Mouse (Mus musculus) c-Kit-positive CD71-negative TER-119-negative erythroid progenitor cells, embryonic 14.5 days (primary cell): ENCODE results near the gene Fgr.
"Not testable (repeated sequence)": the region's sequence is repeated elsewhere in the genome, so short reads cannot be mapped to it uniquely, and the experiment has no call there.

Experiments
- DNase-seq: peaks from one replicate; pipeline ENCODE4 v3.0.0-alpha.2; 2013; ENCODE audit warnings: low read depth

Gene Fgr

DNA sequence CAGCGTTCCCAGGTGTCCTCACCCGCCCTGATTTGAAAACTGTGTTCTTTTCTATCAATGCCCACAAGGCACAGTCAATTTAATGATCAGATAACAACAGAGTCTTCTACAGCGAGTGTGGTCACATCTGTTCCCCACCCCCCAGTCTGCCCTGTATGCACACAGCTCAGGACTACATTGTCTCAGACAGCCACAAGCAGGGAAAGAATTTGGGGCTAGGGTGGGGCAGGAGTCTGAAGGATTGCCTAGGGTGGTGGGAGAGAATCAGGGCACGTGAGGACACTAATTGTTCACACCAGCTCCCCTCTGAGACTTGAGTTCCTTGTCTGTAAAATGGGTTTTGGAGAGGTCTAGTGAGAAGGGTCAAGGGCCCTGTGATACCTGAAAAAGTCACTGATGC, 19.7 kb downstream of the Fgr start:
- no peak for DNase-seq

DNA sequence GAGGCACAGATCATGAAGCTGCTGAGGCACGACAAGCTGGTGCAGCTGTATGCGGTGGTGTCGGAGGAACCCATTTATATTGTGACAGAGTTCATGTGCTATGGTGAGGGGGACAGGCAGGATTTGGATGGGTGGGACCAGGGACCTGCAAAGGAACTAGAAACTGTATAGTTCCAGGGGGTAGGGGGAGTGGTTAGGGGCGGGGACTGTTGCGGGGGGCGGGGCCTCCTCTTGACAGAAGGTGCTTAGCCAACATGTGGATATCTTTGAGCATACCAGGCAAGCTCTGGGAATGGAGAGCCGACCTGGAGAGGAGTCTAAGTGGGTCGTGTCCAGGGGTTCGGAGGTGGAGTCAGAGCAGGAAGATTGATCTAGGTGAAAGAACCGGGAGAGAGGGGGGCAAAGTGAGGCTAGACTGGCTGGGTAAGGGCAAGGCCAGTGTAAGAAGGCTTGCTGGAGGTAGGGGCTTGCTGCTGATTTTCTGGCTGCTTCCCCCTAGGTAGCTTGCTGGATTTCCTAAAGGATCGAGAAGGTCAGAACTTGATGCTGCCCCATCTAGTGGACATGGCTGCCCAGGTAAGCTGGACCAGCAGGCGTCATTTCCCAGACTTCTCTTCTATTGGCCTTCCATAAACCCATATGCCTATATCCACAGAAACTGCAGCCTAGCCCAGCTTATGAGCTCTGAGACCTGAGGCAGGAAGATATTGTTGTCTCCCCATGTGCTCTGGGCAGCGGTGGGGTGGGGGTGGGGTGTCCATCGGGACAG, 23.8 kb downstream of the Fgr start:
- no peak for DNase-seq

DNA sequence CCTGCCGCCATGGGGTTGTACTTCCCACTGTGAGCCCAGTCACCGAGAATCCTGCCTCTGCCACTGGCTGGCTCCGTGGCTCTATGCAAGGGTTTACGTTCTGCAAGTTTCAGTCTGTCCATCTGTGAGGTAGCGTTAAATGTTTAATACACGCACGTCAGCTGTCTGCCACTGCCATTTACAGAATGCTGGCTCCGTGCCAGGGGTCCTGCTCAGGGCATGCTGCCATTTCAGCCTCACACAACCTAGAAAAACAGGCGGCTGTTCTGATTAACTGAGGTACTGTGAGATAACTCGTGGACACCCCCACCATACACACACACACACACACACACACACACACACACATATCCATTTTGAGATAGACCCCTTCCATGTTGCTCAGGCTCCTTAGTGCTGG, 29.0 kb downstream of the Fgr start:
- DNase-seq = no peak

DNA sequence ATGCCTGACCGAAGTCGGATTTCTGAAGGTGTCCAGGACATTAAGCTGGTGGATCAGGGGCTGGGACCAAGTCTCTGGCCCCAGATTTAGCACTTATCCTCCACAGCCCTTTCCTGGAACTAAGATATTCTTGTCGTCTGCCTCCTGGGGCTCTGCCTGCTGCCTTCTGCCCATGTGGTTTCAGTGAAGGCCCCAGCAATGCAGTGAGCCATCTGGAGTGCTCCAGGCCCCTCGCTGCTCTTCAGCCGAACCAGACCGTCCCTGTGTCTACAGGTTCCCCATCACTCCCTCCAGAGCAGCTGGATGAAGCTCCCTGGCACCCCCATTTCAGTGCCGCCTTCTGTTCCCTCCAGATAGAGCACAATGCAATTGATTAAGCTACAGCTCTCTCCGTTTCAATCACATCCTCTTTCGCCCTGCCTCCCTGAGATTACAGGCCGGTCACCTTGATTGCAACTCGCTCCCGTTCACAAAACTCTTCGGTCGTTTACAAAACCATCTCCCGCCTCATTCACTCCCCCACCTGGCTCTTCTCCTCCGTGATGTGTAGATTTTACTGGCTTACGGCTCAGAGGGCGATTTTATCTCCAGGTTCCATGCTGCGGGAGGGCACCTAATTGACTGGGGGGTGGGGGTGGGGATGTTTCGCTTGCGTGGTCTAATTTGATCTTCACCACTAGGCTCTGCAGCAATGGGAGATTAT, 29.6 kb downstream of the Fgr start:
- no peak for DNase-seq

DNA sequence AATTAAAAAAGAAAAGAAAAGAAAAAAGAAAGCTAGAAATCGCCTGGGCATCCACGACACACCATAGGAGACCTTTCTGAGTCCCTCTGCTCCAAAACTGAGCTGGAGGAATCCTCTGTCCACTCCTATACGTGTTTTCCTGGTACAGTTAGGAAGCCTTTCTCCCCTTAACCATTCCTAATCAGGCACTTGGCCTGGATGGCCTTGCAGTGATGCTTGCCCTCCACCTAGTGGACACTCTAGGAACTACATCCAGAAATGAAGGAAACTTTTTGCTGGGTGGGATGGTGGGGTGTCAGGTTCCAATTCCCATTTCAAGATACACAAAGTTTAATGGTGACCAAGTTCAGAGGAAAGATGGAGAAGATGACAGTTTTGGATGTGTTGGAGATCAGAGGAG, 31.3 kb downstream of the Fgr start:
- DNase-seq = peak; percentile 72

DNA sequence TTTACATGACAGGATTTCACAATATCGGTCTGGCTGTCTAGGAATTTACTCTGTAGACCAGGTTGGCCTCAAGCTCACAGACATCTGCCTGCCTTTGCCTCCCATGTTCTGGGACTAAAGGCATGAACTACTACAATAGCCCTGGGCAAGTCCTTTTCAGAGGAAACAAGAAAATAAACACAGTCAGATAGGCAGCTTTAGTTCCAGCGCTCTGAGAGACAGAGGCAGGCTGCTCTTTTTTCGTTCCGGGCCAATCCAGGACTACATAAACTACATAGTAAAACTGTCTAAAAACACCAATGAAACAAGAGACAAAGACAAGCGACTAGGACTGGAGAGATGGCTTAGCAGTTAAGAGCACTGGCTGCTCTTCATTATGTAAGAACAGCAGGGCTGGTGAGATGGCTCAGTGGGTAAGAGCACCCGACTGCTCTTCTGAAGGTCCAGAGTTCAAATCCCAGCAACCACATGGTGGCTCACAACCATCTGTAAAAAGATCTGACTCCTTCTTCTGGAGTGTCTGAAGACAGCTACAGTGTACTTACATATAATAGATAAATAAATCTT, 32.1 kb downstream of the Fgr start:
- not testable (repeated sequence) for DNase-seq

DNA sequence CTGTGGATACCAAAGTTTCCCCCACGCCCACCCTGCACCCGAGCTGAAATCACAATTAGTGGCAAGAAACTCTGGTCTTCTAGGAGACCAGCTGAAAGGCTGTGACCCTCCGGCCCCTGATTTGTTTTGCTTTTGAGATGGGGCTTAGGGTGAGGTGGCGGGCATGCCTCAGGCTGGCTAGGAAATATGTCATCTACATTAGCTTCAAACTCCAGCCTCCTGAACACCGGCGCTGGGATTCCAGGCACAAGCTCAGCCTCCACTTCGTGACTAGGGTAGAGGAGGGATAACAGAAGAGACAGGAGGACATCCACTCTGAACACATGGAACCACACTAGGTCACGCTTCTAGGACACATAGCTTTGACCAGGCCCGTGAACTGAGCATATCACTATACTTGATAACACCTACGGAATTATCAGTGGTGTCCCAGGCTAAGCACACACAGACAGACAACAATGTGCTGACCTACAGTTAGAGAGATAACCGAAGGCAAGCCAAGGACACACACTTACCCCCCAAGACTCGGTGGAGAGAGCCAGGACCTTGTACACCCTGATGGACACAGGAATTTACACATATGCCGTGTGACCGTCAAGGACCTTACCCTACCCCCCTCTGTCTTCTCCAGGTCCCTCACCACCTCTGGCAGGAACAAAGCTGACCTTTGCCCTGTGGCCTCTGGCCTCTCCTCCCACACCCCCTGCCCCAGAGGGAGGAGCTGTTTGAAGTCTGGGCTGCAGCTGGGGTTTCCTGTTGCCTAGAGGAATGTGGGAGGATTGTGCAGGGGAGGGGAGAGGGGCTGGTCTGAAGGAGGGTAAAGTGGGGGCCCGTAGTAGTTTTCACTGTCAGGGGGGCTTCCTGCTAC, 33.9 kb downstream of the Fgr start:
- no peak for DNase-seq

DNA sequence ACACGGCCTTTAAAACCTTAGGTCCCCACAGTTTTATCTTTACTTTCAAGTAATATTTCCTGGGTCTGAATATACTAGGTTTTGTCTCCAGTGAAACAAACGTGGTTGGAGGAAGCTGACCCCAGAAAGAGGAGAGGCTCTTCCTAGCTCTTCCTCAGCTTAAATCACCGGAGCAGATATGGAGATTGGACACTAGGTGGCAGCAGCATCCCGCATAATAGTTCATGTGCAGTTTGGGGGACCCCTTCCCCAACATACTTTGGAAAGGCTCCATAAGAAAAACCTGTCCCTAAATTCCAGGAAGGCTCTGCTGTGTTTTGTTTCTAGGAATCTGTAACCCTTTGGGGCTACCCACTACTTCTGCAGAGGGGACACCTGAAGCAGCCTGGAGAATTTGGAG, 35.2 kb downstream of the Fgr start:
- no peak for DNase-seq

DNA sequence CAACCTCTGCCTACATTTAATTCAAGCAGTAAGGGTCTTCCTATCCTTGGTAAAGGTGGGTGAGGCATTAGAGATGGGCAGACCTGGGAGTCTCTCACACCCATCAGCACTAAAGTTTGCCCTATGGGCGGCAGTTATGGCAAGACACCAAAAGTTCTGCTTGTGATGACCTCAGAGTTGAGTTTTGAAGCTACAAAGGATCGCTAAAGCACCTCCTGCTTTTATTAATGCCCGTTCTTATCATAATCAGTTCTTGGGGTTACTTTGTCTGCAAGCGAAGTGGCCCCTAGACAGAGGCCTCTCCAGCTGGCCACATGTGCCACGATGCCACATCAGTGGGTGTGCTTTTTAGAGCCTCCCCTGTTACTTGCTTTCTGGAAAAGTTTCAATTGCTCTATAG, 35.8 kb downstream of the Fgr start:
- DNase-seq = no peak

DNA sequence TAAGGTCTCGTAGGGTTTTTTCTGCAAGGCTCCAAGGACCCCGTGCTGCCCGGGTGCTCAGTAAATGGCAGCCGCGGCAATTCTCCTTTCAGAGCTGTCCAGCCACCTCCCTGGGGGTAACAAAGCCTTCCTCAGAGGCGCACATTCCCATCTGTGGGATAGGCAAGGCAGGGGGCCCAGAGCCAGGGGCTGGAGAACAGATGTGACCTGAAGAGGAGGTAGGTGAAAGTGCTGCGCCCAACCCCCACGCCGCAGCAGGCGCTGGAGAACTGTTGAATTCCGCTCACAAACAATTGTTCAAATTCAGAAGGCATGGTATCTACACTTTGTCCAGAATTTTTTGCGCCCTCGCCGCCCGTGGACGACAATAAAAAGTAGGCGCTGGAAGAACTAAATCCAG, 36.7 kb downstream of the Fgr start:
- no peak for DNase-seq

DNA sequence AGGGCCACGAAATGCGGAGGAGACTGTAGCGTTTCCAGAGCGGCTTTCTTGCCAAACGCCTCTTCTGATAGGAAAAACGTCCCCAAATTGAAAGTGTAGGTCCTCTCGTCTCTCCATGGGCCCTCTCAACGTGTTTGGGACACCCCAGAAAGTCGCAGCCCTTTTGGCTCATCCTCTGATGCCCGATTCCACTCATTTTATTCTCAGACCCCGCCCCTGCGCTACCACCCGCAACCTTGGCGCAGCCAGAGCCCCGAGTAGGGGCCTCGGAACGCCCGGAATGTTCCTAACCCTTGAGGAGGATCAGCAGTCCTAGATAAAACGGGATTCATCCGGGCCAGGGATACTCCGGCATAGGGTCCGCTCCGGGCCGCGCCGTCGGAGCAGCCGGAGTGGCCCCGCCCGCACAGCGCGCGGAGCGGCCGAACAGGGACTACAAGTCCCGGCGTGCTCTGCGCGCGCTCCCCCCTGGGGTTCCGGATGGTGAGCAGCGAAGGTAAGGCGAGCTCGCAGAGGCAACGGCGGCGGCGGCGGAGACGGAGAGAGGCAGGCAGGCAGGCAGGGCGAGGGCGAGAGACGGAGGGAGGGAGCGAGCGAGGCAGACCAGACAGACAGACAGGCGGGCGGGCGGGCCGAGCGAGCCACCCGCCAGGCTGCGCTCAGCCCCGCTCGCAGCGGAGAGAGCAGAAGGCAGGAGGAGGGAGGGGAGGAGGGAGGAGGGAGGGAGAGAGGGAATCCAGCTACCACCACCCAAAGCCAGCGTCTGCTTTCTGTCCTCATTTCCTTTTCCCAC, 37.3 kb downstream of the Fgr start, which contains the start of gene Ahdc1:
TSS of gene Ahdc1 (plus strand) at position 233 of the 793 bp plus-strand sequence.
- DNase-seq = peak; percentile 79

DNA sequence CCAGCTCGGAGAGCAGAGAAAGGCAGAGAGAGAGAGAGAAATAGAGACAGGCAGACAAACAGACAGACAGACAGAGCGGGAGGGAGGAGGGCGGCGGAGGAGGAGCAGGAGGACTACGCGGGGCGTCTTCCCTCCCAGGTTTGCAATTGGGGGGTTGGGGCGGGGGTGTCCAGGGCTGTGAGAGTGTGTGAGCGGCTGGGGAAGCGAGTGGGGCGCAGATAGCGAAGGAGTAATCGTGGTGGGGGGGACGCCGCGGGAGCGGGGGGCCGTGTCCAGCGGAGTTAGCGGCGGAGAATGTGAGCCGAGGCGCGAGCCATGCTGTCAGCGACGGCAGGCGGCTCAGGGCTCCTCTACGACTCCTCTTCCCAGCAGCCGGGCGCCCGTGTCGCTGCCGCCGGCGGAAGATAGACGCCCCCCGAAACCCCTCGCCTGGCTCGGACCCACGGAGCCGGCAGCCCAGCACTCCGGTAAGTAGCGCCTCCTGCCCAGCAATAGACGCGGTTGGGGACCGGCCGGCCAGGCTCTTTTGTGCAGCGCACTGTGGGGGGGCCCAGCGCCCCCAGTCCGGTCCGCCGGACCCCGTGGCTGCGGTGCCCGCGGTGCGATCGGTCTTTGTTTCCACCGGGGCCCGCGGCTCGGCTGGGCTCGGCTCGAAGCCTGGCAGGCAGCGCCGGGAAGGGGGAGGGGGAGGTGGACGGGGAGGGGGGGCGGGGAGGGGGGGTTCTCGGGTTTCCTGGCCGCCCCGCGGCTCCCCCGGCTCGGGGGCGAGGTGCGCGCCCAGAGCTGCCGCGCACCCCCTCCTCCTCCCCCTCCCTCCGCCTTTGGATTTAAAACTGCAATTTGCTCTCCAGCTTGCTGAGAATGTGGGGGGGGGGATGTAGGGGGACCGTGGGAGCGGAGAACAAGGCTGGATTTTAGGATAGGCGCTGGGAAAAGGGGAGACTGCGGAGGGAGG, 38.2 kb downstream of the Fgr start:
- no peak for DNase-seq

DNA sequence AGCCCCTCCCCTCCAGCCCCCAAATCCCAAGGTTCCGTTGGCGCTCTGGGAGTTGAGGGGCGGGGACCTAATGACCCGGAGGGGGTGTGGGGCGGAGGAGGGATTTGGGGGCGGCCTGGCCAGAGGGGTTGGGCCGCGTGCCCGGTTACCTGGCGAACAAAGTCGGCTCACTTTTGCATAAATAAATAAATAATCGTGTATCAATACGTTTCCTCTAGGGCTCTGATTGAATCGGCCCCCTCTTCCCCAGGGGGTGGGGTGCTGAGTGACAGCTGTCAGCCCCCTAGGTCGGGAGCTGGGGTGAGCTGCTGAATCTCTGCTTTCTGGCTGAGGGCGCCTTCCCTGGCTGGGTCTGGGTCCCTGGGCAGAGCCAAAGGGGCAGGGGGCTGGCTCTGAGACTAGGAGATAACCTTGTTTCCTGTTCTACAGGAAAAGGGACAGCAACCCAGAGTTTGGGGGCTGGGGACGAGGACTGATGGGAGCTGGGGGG, 38.9 kb downstream of the Fgr start:
- no peak for DNase-seq

DNA sequence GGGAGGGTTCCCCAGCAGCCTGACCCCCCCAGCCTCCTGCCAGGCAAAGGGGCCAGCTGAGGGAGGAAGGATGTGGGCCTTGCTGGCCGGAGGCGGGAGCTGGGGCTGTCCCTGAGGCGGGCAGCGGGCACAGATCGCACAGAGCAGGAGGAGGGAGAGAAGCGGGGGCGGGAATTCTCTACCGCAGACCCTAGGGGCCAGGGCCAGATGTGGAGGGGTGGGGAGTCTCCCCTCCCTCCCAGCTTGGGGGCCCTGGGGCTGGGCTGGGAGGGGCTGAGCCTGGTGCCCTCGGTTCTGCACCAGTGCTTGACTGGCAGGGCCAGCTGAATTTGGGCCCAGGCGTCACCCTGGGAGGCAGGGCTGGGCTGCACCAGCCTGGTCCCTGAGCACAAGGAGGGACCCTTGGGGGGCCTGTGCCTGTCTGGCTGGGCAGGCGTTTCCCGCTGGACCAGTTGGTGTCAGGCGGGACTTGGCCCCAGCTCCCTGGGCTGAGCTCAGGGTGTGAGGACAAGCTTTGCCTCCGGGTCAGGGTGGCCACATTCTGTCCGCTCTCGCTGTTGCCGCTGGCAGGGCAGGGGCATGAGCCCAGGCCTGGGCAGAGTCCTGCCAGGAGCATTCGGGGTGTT, 39.5 kb downstream of the Fgr start:
- no peak for DNase-seq

DNA sequence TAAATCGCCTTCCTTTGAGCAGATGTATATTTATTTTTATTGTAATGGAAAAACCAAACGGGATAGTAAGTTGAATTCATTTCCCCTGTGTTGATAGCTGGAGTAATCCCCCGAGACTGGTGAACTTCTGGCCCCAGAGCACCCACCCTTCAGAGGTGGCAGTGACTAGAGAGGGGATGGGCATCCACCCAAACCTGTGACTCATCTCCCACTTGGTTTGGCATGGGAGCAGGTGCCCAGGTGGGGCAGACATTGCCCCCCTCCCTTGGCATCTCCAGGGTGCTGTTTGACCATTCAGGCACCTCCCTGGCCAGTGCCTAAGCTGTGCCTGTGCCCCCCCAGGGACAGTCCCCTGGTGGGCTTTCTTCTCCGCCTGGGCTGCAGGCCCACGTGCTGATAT, 40.2 kb downstream of the Fgr start:
- DNase-seq = no peak

DNA sequence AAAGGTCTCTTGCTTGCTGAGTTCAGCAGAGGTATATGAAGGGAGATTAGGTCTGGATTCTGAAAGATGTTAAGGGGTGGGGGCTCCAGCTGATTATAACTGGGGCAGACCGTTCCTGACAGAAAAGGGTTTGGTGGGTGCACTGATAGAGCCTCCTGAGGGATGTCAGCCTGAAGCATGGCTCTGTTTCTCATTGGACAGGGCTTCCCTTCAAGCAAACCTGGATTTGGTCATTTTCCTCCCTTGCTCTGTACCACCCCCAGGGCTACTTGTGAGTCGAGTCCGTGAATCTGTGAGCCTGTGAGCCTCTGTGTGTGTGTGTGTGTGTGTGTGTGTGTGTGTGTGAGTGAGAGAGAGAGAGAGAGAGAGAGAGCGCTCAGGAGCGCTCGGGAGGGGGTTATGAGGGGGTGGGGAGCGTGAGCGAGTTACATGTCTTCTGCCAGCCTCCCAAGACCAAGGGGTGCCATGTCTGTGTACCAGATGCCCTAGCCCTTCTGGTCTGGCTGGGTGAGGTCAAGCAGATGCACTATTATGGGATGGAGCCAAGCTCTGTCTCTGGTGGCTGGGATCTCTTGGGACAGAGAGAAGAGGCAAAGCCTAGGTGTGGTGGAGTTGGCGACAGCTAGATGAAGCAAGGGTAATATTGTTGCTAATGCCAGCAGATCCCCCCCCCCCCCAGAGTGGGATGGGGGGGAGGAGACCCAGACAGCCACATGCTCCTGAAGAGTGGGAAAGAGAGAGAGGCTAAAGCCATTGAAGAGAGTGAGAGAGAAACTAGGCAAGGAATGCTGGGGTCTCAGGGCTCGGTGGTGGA, 41.2 kb downstream of the Fgr start:
- DNase-seq = no peak

DNA sequence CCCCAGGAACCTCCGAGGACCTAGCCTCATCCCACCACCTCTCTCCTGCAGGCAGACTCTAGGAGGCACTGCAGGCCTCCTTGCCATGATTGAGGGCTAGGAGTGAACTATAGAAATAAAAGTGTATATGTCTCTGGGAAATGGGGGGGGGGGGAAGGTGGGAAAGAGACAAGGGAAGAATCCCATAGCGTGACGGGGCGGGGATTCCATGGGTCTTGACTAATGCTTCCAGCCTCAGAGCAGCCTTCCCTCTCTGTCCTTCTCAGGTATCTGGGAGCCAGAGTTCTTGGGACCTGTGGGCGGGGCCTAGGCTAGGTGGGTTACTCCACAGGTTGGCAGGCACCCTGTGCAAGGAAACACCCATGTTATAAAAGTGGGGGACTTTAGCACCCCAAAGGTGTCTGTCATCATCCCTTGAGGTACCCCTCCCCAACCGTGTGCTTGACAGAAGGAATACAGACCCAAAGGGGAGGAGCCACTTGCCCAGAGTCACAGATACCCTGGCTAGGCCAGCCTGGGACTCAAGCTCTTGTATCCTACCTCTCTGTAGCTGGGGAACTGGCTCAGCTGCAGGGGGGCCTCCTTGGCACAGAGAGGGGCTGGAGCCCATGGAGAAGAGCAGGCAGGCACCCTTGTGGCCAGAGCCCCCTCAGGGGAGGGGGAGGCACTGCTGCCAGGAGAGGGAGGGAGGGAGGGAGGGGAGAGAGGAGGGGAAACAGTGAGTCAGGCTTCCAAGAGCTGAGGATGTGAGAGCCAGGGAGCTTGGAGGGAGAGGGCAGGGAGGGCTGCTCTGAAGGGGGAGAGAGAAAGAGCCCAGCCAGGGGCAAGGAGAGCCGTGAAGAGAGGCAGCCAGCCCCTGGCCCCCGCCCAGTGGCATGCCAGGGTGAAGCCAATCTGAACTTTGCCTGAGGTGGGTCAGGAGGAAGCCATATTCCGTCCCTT, 42.1 kb downstream of the Fgr start:
- DNase-seq = no peak
